Mouse (Mus musculus) ES-E14 (cell line): Measurements from ENCODE around the gene Mtnr1a. TPM values are rescaled to one million over a fixed set of nuclear protein-coding genes. Genes with fewer than 3 reads are reported as not detected.

Experiments
- DNase-seq: peaks from one replicate; pipeline ENCODE4 v3.0.0-alpha.2; 2013; ENCODE audit warnings: low read depth, low spot score
- H3K27ac ChIP-seq: 2 replicates; pipeline ENCODE4 v1.5.1; 2012; ENCODE audit warnings: low read depth, mild to moderate bottlenecking, low read length, moderate library complexity, mixed read lengths; ENCODE audit not compliant: poor library complexity, insufficient read depth, severe bottlenecking
- H3K36me3 ChIP-seq: 2 replicates; pipeline ENCODE4 v1.6.1; 2012; ENCODE audit warnings: mild to moderate bottlenecking, low read length, moderate library complexity, mixed read lengths; ENCODE audit not compliant: control insufficient read depth, poor library complexity, insufficient read depth, severe bottlenecking
- H3K4me1 ChIP-seq, 2 experiments: fragments of 150-350 bp in 1 of 2; sonication (generic) in 1 of 2; 2 replicates each; pipeline ENCODE4 v1.6.1; 2012; ENCODE audit warnings: low read length in 2 of 2, mild to moderate bottlenecking in 1 of 2, mixed read lengths in 1 of 2; ENCODE audit not compliant: control insufficient read depth in 2 of 2, insufficient read depth in 2 of 2, poor library complexity in 1 of 2
- H3K4me3 ChIP-seq, 2 experiments: fragments of 150-350 bp in 1 of 2; sonication (generic) in 1 of 2; 2 replicates each; pipeline ENCODE4 v1.5.1; 2012; ENCODE audit warnings: low read length in 2 of 2, low read depth in 1 of 2, mild to moderate bottlenecking in 1 of 2, mixed read lengths in 1 of 2; ENCODE audit not compliant: insufficient read depth in 1 of 2, poor library complexity in 1 of 2, severe bottlenecking in 1 of 2
- H3K9ac ChIP-seq: 2 replicates; pipeline ENCODE4 v1.6.1; 2012; ENCODE audit warnings: low read depth, mild to moderate bottlenecking, low read length, mixed read lengths; ENCODE audit not compliant: poor library complexity, insufficient read depth, severe bottlenecking
- H3K9me3 ChIP-seq: fragments of 150-350 bp; sonication (generic); 2 replicates; pipeline ENCODE4 v1.6.1; 2012; ENCODE audit warnings: low read depth, mild to moderate bottlenecking, low read length; ENCODE audit not compliant: control insufficient read depth, insufficient read depth
- CHD2 ChIP-seq: IDR thresholded peaks from 2 replicates; pipeline ENCODE4 v1.6.1; 2014; ENCODE audit warnings: mild to moderate bottlenecking, low read depth, low read length, inconsistent platforms
- HCFC1 ChIP-seq: IDR thresholded peaks from 2 replicates; pipeline ENCODE4 v1.6.1; 2012; ENCODE audit warnings: low read length, inconsistent platforms, borderline replicate concordance; ENCODE audit not compliant: insufficient read depth
- MAFK ChIP-seq: IDR thresholded peaks from 2 replicates; pipeline ENCODE4 v1.6.1; 2014; ENCODE audit warnings: mild to moderate bottlenecking, low read depth, low read length, inconsistent platforms; ENCODE audit not compliant: insufficient read depth
- ZC3H11A ChIP-seq: IDR thresholded peaks from 2 replicates; pipeline ENCODE4 v1.6.1; 2012; ENCODE audit warnings: low read depth, mild to moderate bottlenecking, inconsistent platforms, low read length, borderline replicate concordance
- ZNF384 ChIP-seq: IDR thresholded peaks from 2 replicates; pipeline ENCODE4 v1.6.1; 2012; ENCODE audit warnings: low read depth, low read length, inconsistent platforms
- in situ Hi-C, 2 experiments: fragments of 600-800 bp; cut with MboI; formaldehyde crosslinking; loops; one replicate each; pipeline ENCODE4 v1.15.1; 2025; ENCODE audit warnings: low sequenced_read_pairs in 2 of 2, inconsistent platforms in 1 of 2; ENCODE audit not compliant: unreplicated experiment in 2 of 2
- total RNA-seq: library from RNA; depleted of rRNA; stranded (reverse); fragments of 300-350 nt; gene quantifications from 2 replicates; pipeline ENCODE4 v1.2.3, GENCODE M21; 2012; rRNA removed

Mtnr1a gene
- total RNA-seq = 0.16 and 0.18 TPM in 2 replicates

- no peak for DNase-seq
- Histone ChIP-seq H3K4me1 (peaks cover 0 to 3% of the 10 kb centered on the region in 2 experiments; a peak in 2 of 4 replicates), H3K9ac (no peak within 1 kb of the TSS), H3K36me3 (no peaks in the 10 kb centered on the region), H3K4me3 (peak within 1 kb of the TSS; percentile 47 to 64; a peak in 3 of 4 replicates), H3K9me3 (no peaks in the 10 kb centered on the region), H3K27ac (no peak within 1 kb of the TSS)
- TF ChIP-seq HCFC1 (no peak), CHD2 (no peak), ZC3H11A (peak; percentile 94), MAFK (no peak)
- in situ Hi-C loops = no loop called here
These were observed at the start of gene Mtnr1a for GRCm38 (mm10) chr8:45068759-45069386. Gene Mtnr1a, plus strand, starts transcription at chr8:45069137.

DNA sequence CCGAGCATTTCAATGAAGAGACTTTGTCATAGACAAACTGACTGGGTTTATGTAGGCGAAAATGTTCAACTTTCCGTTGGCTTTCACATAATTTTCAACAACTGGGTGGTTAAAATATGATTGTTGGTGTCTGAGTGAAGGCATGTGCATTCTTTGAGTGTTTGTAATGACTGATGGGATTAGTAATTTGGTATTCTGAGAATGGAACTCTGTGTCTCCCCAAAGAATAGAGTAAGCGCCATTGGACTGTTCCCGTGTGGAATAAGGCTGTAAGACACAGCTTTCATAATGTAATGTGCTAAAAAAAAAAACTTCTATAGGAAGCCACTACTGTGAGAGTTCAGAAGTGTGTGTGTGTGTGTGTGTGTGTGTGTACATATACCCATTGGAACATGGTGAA, 49.7 kb upstream of the Mtnr1a start:
- H3K36me3 ChIP-seq = peaks cover 47% of the 10 kb centered on the region
- in situ Hi-C loops = no loop called here

GRCm38 (mm10) chr8:45021171-45021570, 47.8 kb upstream of the Mtnr1a start:
- no peak for TF ChIP-seq ZNF384
- no peak for TF ChIP-seq CHD2
- no peak overlapping the region for H3K9ac ChIP-seq
- in situ Hi-C loops = no loop called here

More for the DNA sequence above, 49.7 kb upstream of the Mtnr1a start:
- Histone ChIP-seq H3K4me1 (no peaks in the 10 kb centered on the region), H3K27ac (no peak overlapping the region), H3K9ac (no peak overlapping the region), H3K9me3 (no peaks in the 10 kb centered on the region), H3K4me3 (no peak overlapping the region)
- TF ChIP-seq CHD2 (no peak), ZC3H11A (no peak), MAFK (no peak), ZNF384 (no peak), HCFC1 (no peak)
- no peak for DNase-seq

GRCm38 (mm10) chr8:45021911-45022665, 46.8 kb upstream of the Mtnr1a start:
- in situ Hi-C loops = no loop called here
- no peak overlapping the region for H3K27ac ChIP-seq
- peaks cover 58% of the 10 kb centered on the region for H3K36me3 ChIP-seq
- H3K9ac ChIP-seq = no peak overlapping the region
- no peak overlapping the region for H3K4me3 ChIP-seq
- DNase-seq = no peak
- no peak for TF ChIP-seq ZNF384
- TF ChIP-seq HCFC1 = no peak
- no peak for TF ChIP-seq MAFK
- no peak for TF ChIP-seq ZC3H11A
- TF ChIP-seq CHD2 = no peak
- no peaks in the 10 kb centered on the region for H3K9me3 ChIP-seq
- no peaks in the 10 kb centered on the region for H3K4me1 ChIP-seq

More at GRCm38 (mm10) chr8:45021171-45021570, 47.8 kb upstream of the Mtnr1a start:
- Histone ChIP-seq H3K4me1 (no peaks in the 10 kb centered on the region), H3K9me3 (no peaks in the 10 kb centered on the region), H3K27ac (no peak overlapping the region), H3K4me3 (no peak overlapping the region), H3K36me3 (peaks cover 52% of the 10 kb centered on the region)
- no peak for DNase-seq
